Comparison of ENCODE assay signal across 8 mouse cellular contexts in the genomic region with DNA sequence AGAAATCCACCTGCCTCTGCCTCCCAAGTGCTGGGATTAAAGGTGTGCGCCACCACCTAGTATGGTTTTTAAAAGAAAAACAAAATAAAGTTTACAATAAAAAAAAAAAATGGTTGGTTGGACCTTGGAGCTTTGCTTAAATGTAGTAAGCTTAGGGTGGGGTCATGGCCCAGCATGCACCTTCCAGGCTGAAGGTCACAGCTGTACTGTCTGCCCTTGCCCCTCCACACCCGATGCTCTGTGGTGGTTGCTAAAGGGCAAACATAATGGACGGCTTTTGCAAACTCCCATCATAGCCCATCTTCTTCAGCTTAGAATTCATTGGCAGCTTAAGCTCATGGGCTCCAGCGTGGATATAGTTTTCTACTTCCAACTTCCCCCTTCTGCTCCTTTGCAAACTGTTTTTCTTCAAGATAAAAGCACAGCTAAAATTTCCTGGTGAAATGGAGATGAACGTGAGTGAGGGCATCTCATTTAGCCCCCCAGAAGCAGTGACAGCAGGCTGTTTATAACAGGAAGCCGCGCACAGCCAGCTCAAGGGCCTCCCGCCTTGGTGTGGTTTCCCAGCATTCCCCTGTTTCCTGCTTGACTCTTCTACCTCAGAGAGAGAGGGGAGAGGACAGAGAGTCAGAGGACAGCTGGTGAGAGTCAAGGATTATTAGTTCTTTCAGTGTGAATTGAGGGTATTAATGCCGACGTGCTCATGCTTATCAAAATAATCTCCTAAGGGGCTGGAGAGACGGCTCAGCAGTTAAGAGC. TPM values are rescaled to one million over a fixed set of nuclear protein-coding genes. Genes with fewer than 3 reads are reported as not detected.
DNase-seq lines count a peak whose midpoint lies in the region; ATAC-seq lines count a peak whose summit lies in the region.

No protein-coding gene starts in this region.

- ATAC-seq in neutrophil, adult 5-6 weeks (ENCODE audit: extremely low read depth, insufficient number of reproducible peaks, low FRiP score, poor library complexity, severe bottlenecking) = peak; percentile 61; the same call in 1 of the 2 replicates

- peak; percentile 24 for DNase-seq in embryo, embryonic 10 days (ENCODE audit: low spot score)
- DNase-seq in embryo, embryonic 9.5 days (ENCODE audit: extremely low spot score) = no peak
- DNase-seq in embryo, embryonic 11 days = peak; percentile 14
- DNase-seq in kidney, postnatal 25 days = peak; percentile 28 to 63
- no peak for DNase-seq in ovary, postnatal 14 days (ENCODE audit: low spot score)
- no peak for DNase-seq in c-Kit-positive CD71-positive TER-119-positive erythroid progenitor cells, embryonic 14.5 days (ENCODE audit: low spot score)
- no peak for DNase-seq in ovary, postnatal 36 days (ENCODE audit: low spot score)

RNA-seq across cellular contexts. Expression of gene Lrrc8b, which starts 27.7 kb away (rescaled TPM):
- total RNA-seq in neutrophil, adult 5-6 weeks (2017) = 2.2 and 2.5 TPM in 2 replicates

Comparison
In these comparisons a context has a peak if more than half of its experiments do, and no peak if none do; other contexts are left out.
1. DNase-seq: peak in embryo, embryonic 10 days (single experiment), embryo, embryonic 11 days (single experiment) and kidney, postnatal 25 days (2 of 2); none in embryo, embryonic 9.5 days (single experiment), ovary, postnatal 14 days (single experiment), c-Kit-positive CD71-positive TER-119-positive erythroid progenitor cells, embryonic 14.5 days (single experiment) and ovary, postnatal 36 days (single experiment).